Comparison of ENCODE assay signal across 22 mouse cellular contexts in genomic region chr9:59232682-59233081, GRCm38 (mm10). TPM values are rescaled to one million over a fixed set of nuclear protein-coding genes. Genes with fewer than 3 reads are reported as not detected.
A peak's percentile ranks its signal among the peaks of the same experiment; 100 is the strongest.
DNase-seq lines count a peak whose midpoint lies in the region; ATAC-seq and TF ChIP-seq lines count a peak whose summit lies in the region.
"Had no signal": no experiment of that assay in that cellular context is flagged by ENCODE, and none has a peak within 500 bp of the region (broad histone marks: within the 10 kb centered on the region; RNA-seq: fewer than 3 reads in every experiment).

No protein-coding gene starts in this region.

- no peak overlapping the region for H3K9ac ChIP-seq in forebrain, postnatal 0 days
- H3K9ac ChIP-seq in forebrain, embryonic 13.5 days = no peak overlapping the region
- no peak overlapping the region for H3K9ac ChIP-seq in lung, embryonic 16.5 days (ENCODE audit: low read length)
- H3K9ac ChIP-seq: embryonic facial prominence, embryonic 15.5 days; midbrain, embryonic 12.5 days; neural tube, embryonic 12.5 days had no signal

- WGBS in forebrain, postnatal 0 days = 30% methylated on average over 3 of the region's 3 CpGs
- WGBS in forebrain, embryonic 13.5 days = 53% methylated on average over 3 of the region's 3 CpGs
- WGBS in lung, embryonic 16.5 days = 33% methylated on average over 3 of the region's 3 CpGs

- H3K27ac ChIP-seq in forebrain, postnatal 0 days (ENCODE audit: low read depth, low read length) = no peak overlapping the region
- no peak overlapping the region for H3K27ac ChIP-seq in forebrain, embryonic 13.5 days
- peak overlapping the region; percentile 55; the same call in 1 of the 2 replicates for H3K27ac ChIP-seq in lung, embryonic 16.5 days (ENCODE audit: low read length)
- H3K27ac ChIP-seq: embryonic facial prominence, embryonic 15.5 days; hindbrain, embryonic 10.5 days; kidney, postnatal 0 days; layer of hippocampus, adult 2 months; midbrain, embryonic 12.5 days; neural tube, embryonic 12.5 days had no signal

- H3K36me3 ChIP-seq in forebrain, postnatal 0 days (ENCODE audit: insufficient read depth) = no peaks in the 10 kb centered on the region
- no peaks in the 10 kb centered on the region for H3K36me3 ChIP-seq in forebrain, embryonic 13.5 days (ENCODE audit: poor library complexity, severe bottlenecking)
- H3K36me3 ChIP-seq in lung, embryonic 16.5 days (ENCODE audit: control insufficient read depth, insufficient read depth, low read length) = no peaks in the 10 kb centered on the region
- H3K36me3 ChIP-seq: embryonic facial prominence, embryonic 15.5 days; hindbrain, embryonic 10.5 days; midbrain, embryonic 12.5 days; neural tube, embryonic 12.5 days had no signal

- no peak overlapping the region for H3K4me2 ChIP-seq in forebrain, postnatal 0 days (ENCODE audit: low read depth)
- H3K4me2 ChIP-seq in forebrain, embryonic 13.5 days = no peak overlapping the region
- H3K4me2 ChIP-seq in lung, embryonic 16.5 days (ENCODE audit: low read depth, low read length) = no peak overlapping the region
- H3K4me2 ChIP-seq: embryonic facial prominence, embryonic 15.5 days; midbrain, embryonic 12.5 days; neural tube, embryonic 12.5 days had no signal

- TF ChIP-seq CTCF in forebrain, postnatal 0 days (IDR thresholded peaks at IDR 0.05; ENCODE audit: low read depth) = no peak

- H3K9me3 ChIP-seq in forebrain, postnatal 0 days (ENCODE audit: low read length) = no peaks in the 10 kb centered on the region
- H3K9me3 ChIP-seq in forebrain, embryonic 13.5 days (replicated peaks) = no peaks in the 10 kb centered on the region
- H3K9me3 ChIP-seq in lung, embryonic 16.5 days (ENCODE audit: control insufficient read depth, low read length) = no peaks in the 10 kb centered on the region
- H3K9me3 ChIP-seq: embryonic facial prominence, embryonic 15.5 days; hindbrain, embryonic 10.5 days; midbrain, embryonic 12.5 days; neural tube, embryonic 12.5 days had no signal

- DNase-seq in forebrain, postnatal 0 days = peak; percentile 21
- no peak for DNase-seq in lung, postnatal 25 days (ENCODE audit: low spot score)
- DNase-seq in left cerebral cortex, postnatal 10 days (ENCODE audit: extremely low spot score in 1 of 2, low spot score in 2 of 2) = peak; percentile 36 to 43
- peak; percentile 74 for DNase-seq in telencephalon, adult 2 months (ENCODE audit: low read depth, low spot score)
- no peak for DNase-seq in adrenal gland, postnatal 10 days
- DNase-seq: adrenal gland, postnatal 25 days; cerebellum, adult 18-20 months; cerebellum, postnatal 25 days; gastrocnemius, postnatal 36 days; kidney, adult 11 months; liver had no signal

- H3K4me3 ChIP-seq in forebrain, postnatal 0 days (ENCODE audit: low read depth, low read length) = no peak overlapping the region
- H3K4me3 ChIP-seq in forebrain, embryonic 13.5 days = no peak overlapping the region
- H3K4me3 ChIP-seq in lung, embryonic 16.5 days (ENCODE audit: low read length) = no peak overlapping the region
- H3K4me3 ChIP-seq: embryonic facial prominence, embryonic 15.5 days; hindbrain, embryonic 10.5 days; layer of hippocampus, adult 2 months; midbrain, embryonic 12.5 days; neural tube, embryonic 12.5 days had no signal

- no peaks in the 10 kb centered on the region for H3K27me3 ChIP-seq in forebrain, postnatal 0 days (ENCODE audit: insufficient read depth, low read length)
- no peaks in the 10 kb centered on the region for H3K27me3 ChIP-seq in forebrain, embryonic 13.5 days
- H3K27me3 ChIP-seq in lung, embryonic 16.5 days (ENCODE audit: control insufficient read depth, insufficient read depth, low read depth, low read length) = no peaks in the 10 kb centered on the region
- H3K27me3 ChIP-seq: embryonic facial prominence, embryonic 15.5 days; midbrain, embryonic 12.5 days; neural tube, embryonic 12.5 days had no signal

- intact Hi-C loops in left cerebral cortex, postnatal 10 days (cut with DNase I) = no loop called here

- ATAC-seq in forebrain, postnatal 0 days = no peak
- no peak for ATAC-seq in forebrain, embryonic 13.5 days
- peak; percentile 63 for ATAC-seq in lung, embryonic 16.5 days (ENCODE audit: low read depth)
- ATAC-seq: activated CD4-positive, CD25-positive, alpha-beta regulatory T cell, adult 4 months; CD4-positive, CD25-positive, alpha-beta regulatory T cell, adult 4 months; Patski had no signal

- no peaks in the 10 kb centered on the region for H3K4me1 ChIP-seq in forebrain, postnatal 0 days (ENCODE audit: insufficient read depth)
- H3K4me1 ChIP-seq in forebrain, embryonic 13.5 days = peaks cover 14% of the 10 kb centered on the region; the same call in 1 of the 2 replicates
- H3K4me1 ChIP-seq in lung, embryonic 16.5 days (replicated peaks; ENCODE audit: control insufficient read depth, insufficient read depth, low read length) = peaks cover 11% of the 10 kb centered on the region; the same call in 1 of the 2 replicates
- H3K4me1 ChIP-seq: embryonic facial prominence, embryonic 15.5 days; hindbrain, embryonic 10.5 days; midbrain, embryonic 12.5 days; neural tube, embryonic 12.5 days had no signal

RNA-seq across cellular contexts. Expression of gene Adpgk, which starts 58.7 kb away (rescaled TPM):
- total RNA-seq in forebrain, postnatal 0 days (2014; rRNA removed) = 20.4 and 26.8 TPM in 2 replicates
- polyA plus RNA-seq in forebrain, postnatal 0 days (2015; fragmentation: Nextera tagmentation; extraction: Ambion mirVana) = 14.5 and 16.2 TPM in 2 replicates
- 20.8 and 20.9 TPM in 2 replicates for polyA plus RNA-seq in forebrain, embryonic 13.5 days (2015; fragmentation: Nextera tagmentation; extraction: Ambion mirVana)
- 34.5 and 38.3 TPM in 2 replicates for polyA plus RNA-seq in lung, embryonic 16.5 days (2015; fragmentation: Nextera tagmentation; extraction: Ambion mirVana)
- total RNA-seq in left cerebral cortex, postnatal 10 days (2021) = 10 to 100 TPM; 16.7 to 18.5 TPM
- 10 to 100 TPM; 23.4 to 25.9 TPM for total RNA-seq in adrenal gland, postnatal 10 days (2021)

Comparison
In these comparisons a context has a peak if more than half of its experiments do, and no peak if none do; other contexts are left out.
1. DNase-seq: peak in forebrain, postnatal 0 days (single experiment), left cerebral cortex, postnatal 10 days (2 of 2) and telencephalon, adult 2 months (single experiment); none in lung, postnatal 25 days (single experiment) and adrenal gland, postnatal 10 days (single experiment).